Mouse (Mus musculus): Measurements from ENCODE around the gene Ikzf5. TPM values are rescaled to one million over a fixed set of nuclear protein-coding genes. Genes with fewer than 3 reads are reported as not detected.
"Not testable (repeated sequence)": the region's sequence is repeated elsewhere in the genome, so short reads cannot be mapped to it uniquely, and the experiment has no call there.

Gene Ikzf5
- polyA plus RNA-seq, 1 experiment from 2014 or later = 15.7 TPM

DNA sequence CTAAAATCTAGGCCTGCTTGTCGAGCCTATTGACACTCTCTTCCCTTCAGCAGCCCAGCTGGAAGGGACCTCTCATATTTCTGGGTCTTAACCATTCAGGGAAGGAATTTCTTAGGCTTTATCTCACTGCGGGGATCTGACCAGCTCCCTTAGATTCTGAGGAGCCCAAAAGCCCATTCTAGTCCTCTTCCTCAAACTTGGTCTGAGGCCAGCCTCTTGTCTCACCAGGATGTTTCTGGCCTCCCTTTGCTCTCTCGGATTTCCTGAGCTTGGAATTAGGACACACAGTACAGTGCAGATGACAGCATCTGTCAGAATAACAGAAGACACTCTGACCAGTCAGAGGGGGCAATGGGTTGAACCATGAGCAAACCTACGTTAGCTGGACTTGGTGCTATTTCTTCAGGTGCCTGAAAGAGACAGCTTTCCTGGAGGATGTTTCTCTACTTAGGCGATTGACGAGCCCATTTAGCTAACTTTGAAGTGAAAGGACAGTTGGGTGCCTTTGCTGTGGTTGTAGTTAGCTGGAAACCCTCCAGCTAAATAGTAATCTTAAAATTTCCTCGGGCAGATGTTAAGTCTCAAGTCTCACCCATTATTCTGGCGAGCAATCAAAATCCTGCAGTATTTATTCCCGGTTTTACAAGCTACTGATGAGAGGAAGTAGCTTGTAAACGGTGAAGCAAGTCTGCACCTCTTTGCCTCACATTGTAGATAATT lies 1.1 kb upstream of the Ikzf5 start:
- Histone ChIP-seq H3K27ac (no peak overlapping the region), H3K36me3 (replicated peaks; ENCODE audit: control insufficient read depth, insufficient read depth) (no peaks in the 10 kb centered on the region; the same call in 1 of the 2 replicates), H3K9me3 (ENCODE audit: control insufficient read depth, low read length) (no peaks in the 10 kb centered on the region), H3K27me3 (ENCODE audit: control insufficient read depth, insufficient read depth, low read length) (no peaks in the 10 kb centered on the region), H3K4me3 (replicated peaks; ENCODE audit: low read length) (peak overlapping the region; percentile 90), H3K9ac (peak overlapping the region; percentile 90), H3K4me2 (replicated peaks) (peak overlapping the region; percentile 61), H3K4me1 (replicated peaks; ENCODE audit: control insufficient read depth, insufficient read depth, low read length) (peaks cover 28% of the 10 kb centered on the region)
- DNase-seq (ENCODE audit: low spot score) = no peak
- no peak for ATAC-seq (ENCODE audit: low FRiP score)
- 60% methylated on average over 10 of the region's 10 CpGs for WGBS

DNA sequence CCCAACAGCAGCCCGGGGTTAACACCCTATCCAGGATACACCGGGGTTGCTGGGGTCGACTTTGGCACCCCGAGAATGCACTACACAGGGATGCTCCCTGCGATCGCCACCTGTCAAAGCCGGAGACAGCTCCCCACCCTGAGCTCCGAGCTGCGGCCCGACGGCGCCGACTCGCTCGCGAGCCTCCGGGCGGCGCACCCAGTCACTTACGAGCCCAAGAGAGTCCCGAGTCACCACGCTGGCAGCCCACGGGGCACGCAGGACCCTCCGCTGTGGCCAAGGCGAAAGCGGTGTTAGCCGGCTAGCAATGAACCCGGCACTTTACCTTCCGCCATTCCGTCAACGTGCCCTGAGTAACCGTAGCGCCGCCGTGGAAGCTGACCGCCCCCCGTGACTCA lies 334 bp downstream of the Ikzf5 start:
- H3K36me3 ChIP-seq (replicated peaks; ENCODE audit: control insufficient read depth, insufficient read depth) = no peaks in the 10 kb centered on the region; the same call in 1 of the 2 replicates
- peaks cover 28% of the 10 kb centered on the region for H3K4me1 ChIP-seq (replicated peaks; ENCODE audit: control insufficient read depth, insufficient read depth, low read length)
- H3K9ac ChIP-seq = peak overlapping the region; percentile 90
- peak overlapping the region; percentile 90 for H3K4me3 ChIP-seq (replicated peaks; ENCODE audit: low read length)
- H3K27ac ChIP-seq = peak overlapping the region; percentile 79
- peak overlapping the region; percentile 61 for H3K4me2 ChIP-seq (replicated peaks)
- H3K9me3 ChIP-seq (ENCODE audit: control insufficient read depth, low read length) = no peaks in the 10 kb centered on the region
- ATAC-seq (ENCODE audit: low FRiP score) (peak; percentile 78), DNase-seq (ENCODE audit: low spot score) (no peak)
- WGBS = 0% methylated on average over 37 of the region's 38 CpGs
- H3K27me3 ChIP-seq (ENCODE audit: control insufficient read depth, insufficient read depth, low read length) = no peaks in the 10 kb centered on the region

DNA sequence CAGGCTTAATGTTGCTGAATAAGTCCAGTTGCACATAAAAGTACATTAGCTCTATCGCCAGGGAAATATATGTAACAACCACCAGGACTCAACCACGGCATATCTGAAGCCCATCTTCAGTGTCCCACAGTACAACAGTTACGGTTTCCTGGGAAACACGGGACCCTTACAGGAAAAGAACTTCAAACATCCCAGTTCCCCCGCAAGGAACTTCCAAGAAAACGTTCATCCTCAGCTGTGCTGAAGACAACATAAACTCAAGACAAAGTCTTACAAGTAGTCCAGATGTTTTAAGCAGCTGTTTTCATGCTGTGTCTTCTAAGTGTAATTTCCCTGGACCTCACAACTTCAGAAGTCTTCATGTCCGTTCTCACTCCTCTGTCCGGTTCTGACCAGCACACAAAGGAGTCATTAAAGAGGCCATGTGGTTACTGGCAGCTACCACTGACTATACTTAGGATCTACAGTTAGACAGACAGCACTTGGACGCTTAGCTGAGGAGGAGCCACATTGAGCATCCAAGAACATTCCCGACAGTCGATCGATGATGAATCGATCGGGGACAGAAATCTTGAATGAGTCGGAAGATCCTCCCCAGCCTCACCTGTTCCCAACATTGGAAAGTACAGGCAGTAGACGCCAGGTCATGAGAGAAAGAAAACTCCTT lies 867 bp downstream of the Ikzf5 start:
- H3K9me3 ChIP-seq (ENCODE audit: control insufficient read depth, low read length) = no peaks in the 10 kb centered on the region
- DNase-seq (ENCODE audit: low spot score) = no peak
- no peaks in the 10 kb centered on the region; the same call in 1 of the 2 replicates for H3K36me3 ChIP-seq (replicated peaks; ENCODE audit: control insufficient read depth, insufficient read depth)
- peak overlapping the region; percentile 90 for H3K4me3 ChIP-seq (replicated peaks; ENCODE audit: low read length)
- H3K9ac ChIP-seq = peak overlapping the region; percentile 90
- H3K4me1 ChIP-seq (replicated peaks; ENCODE audit: control insufficient read depth, insufficient read depth, low read length) = peaks cover 28% of the 10 kb centered on the region
- 8% methylated on average over 16 of the region's 16 CpGs for WGBS
- no peak overlapping the region for H3K27ac ChIP-seq
- 0 out of 2 replicates have a peak, but pooled peaks have one; percentile 15 for ATAC-seq (ENCODE audit: low FRiP score)
- H3K4me2 ChIP-seq (replicated peaks) = peak overlapping the region; percentile 61
- no peaks in the 10 kb centered on the region for H3K27me3 ChIP-seq (ENCODE audit: control insufficient read depth, insufficient read depth, low read length)

DNA sequence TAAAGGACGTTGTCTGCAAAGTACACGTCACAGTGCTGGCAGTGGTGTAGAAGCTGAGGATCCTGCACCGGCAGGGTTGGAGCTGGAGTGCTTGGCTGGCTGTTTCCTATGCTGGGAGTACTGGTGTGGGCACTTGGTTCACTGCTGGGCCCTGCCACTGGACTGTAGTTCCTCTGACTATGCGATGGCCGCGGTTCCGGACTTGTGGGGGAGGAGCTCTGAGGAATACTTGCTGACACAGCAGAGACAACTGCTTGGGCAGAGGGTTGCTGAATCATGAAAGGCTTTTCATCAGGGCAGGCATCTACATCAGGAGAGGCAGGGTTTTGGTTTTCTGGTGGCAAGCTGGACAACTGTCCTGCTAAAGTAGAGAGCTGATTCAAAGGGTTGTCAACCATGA lies 18.6 kb downstream of the Ikzf5 start:
- not testable (repeated sequence) for DNase-seq (ENCODE audit: low spot score); H3K4me1 ChIP-seq (replicated peaks; ENCODE audit: control insufficient read depth, insufficient read depth, low read length); H3K4me2 ChIP-seq (replicated peaks); H3K4me3 ChIP-seq (replicated peaks; ENCODE audit: low read length); H3K27ac ChIP-seq; H3K9ac ChIP-seq; H3K9me3 ChIP-seq (ENCODE audit: control insufficient read depth, low read length); H3K27me3 ChIP-seq (ENCODE audit: control insufficient read depth, insufficient read depth, low read length); ATAC-seq (ENCODE audit: low FRiP score)
- 90% methylated on average over 6 of the region's 7 CpGs for WGBS
- H3K36me3 ChIP-seq (replicated peaks; ENCODE audit: control insufficient read depth, insufficient read depth) = peaks cover 53% of the 10 kb centered on the region

DNA sequence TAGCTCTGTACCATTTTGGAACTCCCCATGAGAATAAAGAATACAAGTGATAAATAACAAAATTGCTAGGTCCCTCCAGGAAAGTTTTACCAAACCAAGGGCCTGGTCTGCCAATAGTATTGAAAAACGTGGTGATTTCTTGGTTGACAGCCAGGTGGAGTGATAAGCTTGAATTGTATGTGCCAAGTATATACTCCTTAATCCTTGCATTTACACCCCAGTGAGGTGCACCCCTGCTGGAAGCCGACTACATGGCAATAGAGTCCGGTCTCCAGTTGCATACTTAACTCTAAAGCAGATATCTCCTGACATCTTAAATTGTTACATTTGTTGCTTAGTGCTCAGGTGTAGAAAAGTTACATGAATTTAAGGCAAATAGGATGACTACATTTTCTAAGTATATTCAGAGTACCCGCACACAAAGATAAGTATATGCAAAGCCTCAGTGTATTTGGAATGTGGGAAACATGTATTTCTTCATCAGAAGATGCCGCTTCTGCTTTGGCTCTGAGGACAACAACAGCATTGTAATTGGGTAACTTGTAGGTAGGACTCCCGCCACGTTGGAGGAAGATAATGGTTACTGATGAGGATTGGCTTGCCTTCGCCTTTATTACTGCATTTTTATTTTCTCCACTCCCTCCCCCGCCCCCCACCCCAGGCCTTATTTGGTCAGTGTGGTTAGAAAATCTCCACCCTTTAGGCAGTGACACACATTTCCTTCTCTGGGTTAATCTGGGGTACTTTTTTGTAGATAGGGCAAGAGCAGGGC lies 38.3 kb downstream of the Ikzf5 start:
- Histone ChIP-seq H3K4me3 (replicated peaks; ENCODE audit: low read length) (peak overlapping the region; percentile 55), H3K4me2 (replicated peaks) (peak overlapping the region; percentile 76), H3K27me3 (ENCODE audit: control insufficient read depth, insufficient read depth, low read length) (no peaks in the 10 kb centered on the region), H3K9ac (peak overlapping the region; percentile 78), H3K36me3 (replicated peaks; ENCODE audit: control insufficient read depth, insufficient read depth) (0 out of 2 replicates have a peak, but pooled peaks cover 5% of the 10 kb centered on the region), H3K4me1 (replicated peaks; ENCODE audit: control insufficient read depth, insufficient read depth, low read length) (peaks cover 11% of the 10 kb centered on the region), H3K27ac (no peak overlapping the region), H3K9me3 (ENCODE audit: control insufficient read depth, low read length) (no peaks in the 10 kb centered on the region)
- 78% methylated on average over 9 of the region's 9 CpGs for WGBS
- DNase-seq (ENCODE audit: low spot score) (no peak), ATAC-seq (ENCODE audit: low FRiP score) (no peak)

DNA sequence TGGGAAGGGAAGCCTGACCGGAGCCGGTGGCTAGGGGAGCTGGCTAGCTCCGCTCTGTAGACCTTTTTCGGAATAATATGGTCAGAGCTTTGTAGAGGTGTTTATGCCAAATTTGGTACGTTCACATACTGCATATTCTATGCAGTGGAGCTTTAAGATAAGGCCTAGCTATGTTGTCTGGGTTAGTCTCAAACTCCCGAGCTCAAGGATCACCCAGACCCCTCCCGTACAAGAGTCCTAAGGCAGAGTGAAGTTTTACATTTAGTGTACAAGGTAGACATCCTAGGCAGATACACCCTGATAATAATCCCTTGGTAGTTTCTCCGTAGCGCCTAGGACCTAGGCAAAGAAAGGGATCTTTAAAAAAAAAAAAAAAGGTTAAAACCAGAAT lies 38.9 kb downstream of the Ikzf5 start:
- H3K4me3 ChIP-seq (replicated peaks; ENCODE audit: low read length) = peak overlapping the region; percentile 55
- peak; percentile 35; the same call in 1 of the 2 replicates for ATAC-seq (ENCODE audit: low FRiP score)
- 10% methylated on average over 9 of the region's 9 CpGs for WGBS
- H3K9ac ChIP-seq = peak overlapping the region; percentile 78
- peaks cover 11% of the 10 kb centered on the region for H3K4me1 ChIP-seq (replicated peaks; ENCODE audit: control insufficient read depth, insufficient read depth, low read length)
- H3K27me3 ChIP-seq (ENCODE audit: control insufficient read depth, insufficient read depth, low read length) = no peaks in the 10 kb centered on the region
- H3K9me3 ChIP-seq (ENCODE audit: control insufficient read depth, low read length) = no peaks in the 10 kb centered on the region
- 0 out of 2 replicates have a peak, but pooled peaks cover 5% of the 10 kb centered on the region for H3K36me3 ChIP-seq (replicated peaks; ENCODE audit: control insufficient read depth, insufficient read depth)
- no peak for DNase-seq (ENCODE audit: low spot score)
- peak overlapping the region; percentile 76 for H3K4me2 ChIP-seq (replicated peaks)
- peak overlapping the region; percentile 84 for H3K27ac ChIP-seq

DNA sequence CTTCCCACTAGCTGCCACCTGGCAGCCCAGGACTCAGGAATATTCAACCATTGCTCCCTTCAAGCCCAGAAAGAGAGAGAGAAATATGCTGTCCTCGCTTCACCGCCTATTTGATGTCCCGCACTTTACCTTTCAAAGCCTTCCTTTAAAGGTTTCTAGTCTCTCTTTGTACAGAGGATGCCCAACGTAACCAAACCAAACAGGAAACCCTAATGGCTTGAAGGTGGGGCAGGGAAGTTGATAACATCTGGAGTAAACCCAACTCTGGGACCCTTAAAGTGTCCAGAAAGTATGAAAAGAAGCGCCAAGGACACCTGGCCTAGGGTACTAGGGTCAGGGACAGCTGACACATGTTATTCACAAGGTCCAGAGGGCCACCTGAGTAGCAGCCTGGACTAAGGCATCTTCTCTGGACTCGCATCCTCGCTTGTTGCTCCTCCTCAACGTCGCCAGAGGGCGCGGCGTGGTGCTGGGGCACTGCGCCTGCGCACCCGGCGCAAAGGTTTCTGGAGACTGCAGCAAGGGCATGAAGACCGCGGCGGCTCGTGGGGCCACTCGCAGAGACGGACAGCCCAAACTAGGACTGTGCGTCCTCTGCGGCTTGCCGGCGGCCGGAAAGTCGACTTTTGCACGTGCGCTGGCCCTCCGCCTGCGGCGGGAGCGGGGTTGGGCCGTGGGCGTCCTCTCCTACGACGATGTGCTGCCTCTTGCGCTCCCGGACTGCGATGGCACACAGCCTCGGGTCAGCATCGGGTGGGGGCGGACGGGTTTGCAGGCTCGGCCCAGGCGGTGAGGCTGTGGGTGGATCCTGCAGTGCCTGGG lies 39.5 kb downstream of the Ikzf5 start, which contains the start of gene Pstk:
TSS of gene Pstk (plus strand) at position 494 of the 822 bp plus-strand sequence.
- H3K36me3 ChIP-seq (replicated peaks; ENCODE audit: control insufficient read depth, insufficient read depth) = 0 out of 2 replicates have a peak, but pooled peaks cover 5% of the 10 kb centered on the region
- H3K9ac ChIP-seq = peak within 1 kb of the TSS; percentile 78
- peak within 1 kb of the TSS; percentile 84 for H3K27ac ChIP-seq
- H3K9me3 ChIP-seq (ENCODE audit: control insufficient read depth, low read length) = no peaks in the 10 kb centered on the region
- 5% methylated on average over 47 of the region's 47 CpGs for WGBS
- no peaks in the 10 kb centered on the region for H3K27me3 ChIP-seq (ENCODE audit: control insufficient read depth, insufficient read depth, low read length)
- H3K4me1 ChIP-seq (replicated peaks; ENCODE audit: control insufficient read depth, insufficient read depth, low read length) = peaks cover 11% of the 10 kb centered on the region
- peak; percentile 91 for ATAC-seq (ENCODE audit: low FRiP score)
- peak within 1 kb of the TSS; percentile 76 for H3K4me2 ChIP-seq (replicated peaks)
- peak; percentile 90 for DNase-seq (ENCODE audit: low spot score)
- H3K4me3 ChIP-seq (replicated peaks; ENCODE audit: low read length) = peak within 1 kb of the TSS; percentile 55

DNA sequence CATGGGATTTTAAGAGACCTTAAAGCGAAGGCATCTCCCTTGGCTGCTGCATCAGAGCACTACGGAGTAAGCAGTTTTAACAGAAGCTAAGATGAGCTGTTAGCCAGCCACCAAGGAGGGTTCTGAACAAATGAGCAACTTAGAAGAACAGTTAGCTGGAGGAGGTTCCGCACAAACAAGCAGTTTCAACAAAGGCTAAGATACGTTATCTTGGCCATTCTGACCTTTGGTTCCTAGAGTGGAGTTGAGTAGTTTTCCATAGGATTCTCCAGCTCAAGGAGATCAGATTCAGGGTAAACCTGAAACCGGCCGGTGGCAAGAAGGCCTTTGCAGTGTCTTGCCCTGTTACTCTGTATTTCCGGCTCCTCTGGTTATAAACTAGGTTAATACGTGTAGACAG lies 46.2 kb downstream of the Ikzf5 start:
- no peak for DNase-seq (ENCODE audit: low spot score)
- H3K27ac ChIP-seq = no peak overlapping the region
- H3K4me2 ChIP-seq (replicated peaks) = no peak overlapping the region
- H3K9me3 ChIP-seq (ENCODE audit: control insufficient read depth, low read length) = no peaks in the 10 kb centered on the region
- no peak for ATAC-seq (ENCODE audit: low FRiP score)
- H3K27me3 ChIP-seq (ENCODE audit: control insufficient read depth, insufficient read depth, low read length) = no peaks in the 10 kb centered on the region
- H3K36me3 ChIP-seq (replicated peaks; ENCODE audit: control insufficient read depth, insufficient read depth) = peaks cover 9% of the 10 kb centered on the region
- H3K4me3 ChIP-seq (replicated peaks; ENCODE audit: low read length) = no peak overlapping the region
- peaks cover 15% of the 10 kb centered on the region for H3K4me1 ChIP-seq (replicated peaks; ENCODE audit: control insufficient read depth, insufficient read depth, low read length)
- WGBS = 96% methylated on average over 8 of the region's 8 CpGs
- no peak overlapping the region for H3K9ac ChIP-seq
